Mouse (Mus musculus) common myeloid progenitor, adult 5-6 weeks (primary cell): ENCODE data around the gene Acsm5. TPM values are rescaled to one million over a fixed set of nuclear protein-coding genes. Genes with fewer than 3 reads are reported as not detected.
"Not testable (repeated sequence)": the region's sequence is repeated elsewhere in the genome, so short reads cannot be mapped to it uniquely, and the experiment has no call there.

Source experiments
- ATAC-seq: replicated peaks from 2 replicates; pipeline ENCODE4 v1.8.0; 2016; ENCODE audit warnings: low read depth, mild to moderate bottlenecking, moderate TSS enrichment, inconsistent platforms; ENCODE audit not compliant: poor library complexity, severe bottlenecking
- total RNA-seq: library from RNA; stranded (forward); fragments of 200-1000, 187-1606 nt; gene quantifications from 2 replicates; pipeline ENCODE4 v1.2.3, GENCODE M21; 2017

Gene Acsm5
- total RNA-seq, 1 experiment from 2014 or later: not detected

DNA sequence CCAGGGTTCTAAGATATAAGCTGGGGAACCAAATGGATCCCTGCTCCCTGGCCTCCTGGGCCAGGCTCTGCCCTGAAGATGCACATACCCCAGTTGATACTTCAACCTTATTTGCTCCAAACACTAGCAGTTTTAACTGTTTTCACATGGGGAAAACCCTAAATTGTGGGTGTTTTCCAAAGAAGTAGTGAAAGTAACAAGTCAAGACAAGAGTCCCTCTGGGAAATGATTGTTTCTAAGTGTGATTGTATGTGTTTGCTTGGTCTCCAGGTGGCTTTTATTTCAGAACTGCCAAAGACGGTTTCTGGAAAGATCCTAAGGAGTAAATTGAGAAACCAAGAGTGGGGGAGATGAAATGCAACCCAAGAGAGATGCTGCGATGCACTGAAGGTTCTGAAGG lies 23.2 kb downstream of the Acsm5 start:
- ATAC-seq: no peak

DNA sequence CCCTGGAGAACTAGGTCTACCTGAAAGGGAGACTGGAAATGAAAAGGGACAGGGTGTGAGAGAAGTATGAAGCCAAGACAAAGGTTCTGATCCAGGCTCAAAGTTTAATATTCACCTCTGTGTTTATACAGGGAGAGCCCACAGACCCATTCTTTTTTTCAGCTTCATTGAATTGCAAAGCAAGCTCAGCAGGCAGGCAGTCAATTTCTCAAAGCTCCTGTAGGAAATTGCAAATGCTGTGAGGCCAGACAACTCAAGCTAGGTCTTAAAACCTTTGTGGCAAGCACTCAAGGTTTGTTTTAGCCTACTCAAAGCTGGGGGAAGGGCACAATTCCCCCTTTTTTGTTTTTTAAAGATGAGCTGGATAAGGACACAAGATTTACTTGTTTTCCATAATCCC lies 26.3 kb downstream of the Acsm5 start:
- ATAC-seq: no peak

DNA sequence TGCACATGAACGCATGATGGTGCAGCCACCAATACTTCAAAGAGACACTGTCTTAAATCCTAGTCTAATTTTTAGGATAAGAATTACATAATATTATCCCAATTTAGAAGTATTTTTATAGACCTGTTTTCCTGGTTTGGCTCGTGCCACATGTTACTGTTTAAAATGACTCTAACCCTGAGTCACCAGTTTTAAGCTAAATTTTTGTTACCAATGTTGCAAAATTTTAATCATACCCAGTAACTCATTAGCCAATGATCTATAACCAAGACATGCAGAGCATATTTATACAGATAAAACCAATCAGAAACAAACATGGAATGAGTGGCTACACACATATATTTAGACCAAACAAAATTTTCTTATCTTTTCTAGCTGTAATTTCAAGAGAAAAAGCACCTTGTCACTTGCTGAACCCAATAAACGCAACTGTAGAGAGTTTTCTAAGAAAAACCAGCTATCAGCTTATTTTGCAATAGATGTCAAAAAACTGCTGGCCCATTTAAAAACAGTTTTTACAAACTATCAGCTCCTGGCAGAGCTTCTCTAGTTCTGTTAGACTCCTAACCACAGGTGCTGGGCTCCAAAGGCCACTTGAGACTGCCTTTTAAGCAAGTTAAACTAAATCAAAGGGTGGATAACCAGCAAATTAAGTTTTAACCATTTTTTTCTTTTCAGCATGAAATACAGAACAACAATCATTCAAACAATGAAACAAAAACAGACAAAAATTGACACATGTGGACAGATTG lies 31.4 kb downstream of the Acsm5 start:
- no peak for ATAC-seq

DNA sequence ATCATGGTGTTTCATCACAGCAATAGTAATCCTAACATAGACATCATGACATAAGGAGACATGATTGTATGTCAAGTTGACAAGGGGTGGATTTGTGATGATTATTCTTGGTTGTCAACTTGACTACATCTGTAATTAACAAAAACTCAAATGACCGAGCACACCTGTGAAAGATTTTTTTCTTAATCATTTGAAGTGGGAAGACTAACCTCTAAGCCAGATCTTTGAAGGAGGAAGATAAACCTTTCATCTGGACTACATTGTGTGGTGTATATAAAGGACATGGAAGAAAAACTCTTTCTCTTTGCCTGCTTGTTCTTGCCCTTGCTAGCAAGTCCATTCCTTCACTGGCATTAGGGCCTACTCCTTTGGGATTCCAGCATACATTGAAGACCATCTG lies 34.8 kb downstream of the Acsm5 start, which contains the start of gene Acsm2:
Acsm2 (plus strand) TSS at position 301 of the 400 bp plus-strand sequence.
- ATAC-seq: no peak

DNA sequence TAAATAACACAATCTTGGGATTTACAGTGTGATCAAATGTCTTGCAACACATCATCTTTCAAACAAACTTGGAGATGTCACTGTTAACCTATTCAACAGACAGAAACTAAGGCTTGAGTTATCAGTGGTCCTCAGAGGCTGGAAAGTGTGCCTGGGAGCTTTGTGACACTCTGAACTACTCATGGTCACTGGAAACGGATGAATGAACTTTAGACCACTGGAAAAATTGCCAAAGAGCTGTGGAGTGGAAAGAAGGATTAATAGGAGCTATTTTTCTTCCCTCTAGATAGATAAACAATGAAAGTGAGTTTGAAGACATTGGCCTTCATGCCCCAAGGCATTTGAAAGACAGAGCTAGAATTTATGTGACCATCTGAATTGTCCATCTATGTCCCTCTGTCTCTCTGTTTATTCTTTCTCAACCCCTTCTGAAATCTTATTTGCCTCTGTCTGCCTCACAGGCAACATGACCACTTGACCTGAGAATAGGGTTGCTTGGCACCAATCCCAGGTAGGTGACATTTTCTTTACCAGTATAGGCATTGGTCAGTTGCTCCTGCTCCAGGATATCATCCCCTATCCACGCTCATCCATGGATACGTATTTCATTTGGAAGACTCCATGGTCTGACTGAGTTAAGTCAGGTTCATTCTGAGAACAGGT lies 40.7 kb downstream of the Acsm5 start:
- no peak for ATAC-seq

DNA sequence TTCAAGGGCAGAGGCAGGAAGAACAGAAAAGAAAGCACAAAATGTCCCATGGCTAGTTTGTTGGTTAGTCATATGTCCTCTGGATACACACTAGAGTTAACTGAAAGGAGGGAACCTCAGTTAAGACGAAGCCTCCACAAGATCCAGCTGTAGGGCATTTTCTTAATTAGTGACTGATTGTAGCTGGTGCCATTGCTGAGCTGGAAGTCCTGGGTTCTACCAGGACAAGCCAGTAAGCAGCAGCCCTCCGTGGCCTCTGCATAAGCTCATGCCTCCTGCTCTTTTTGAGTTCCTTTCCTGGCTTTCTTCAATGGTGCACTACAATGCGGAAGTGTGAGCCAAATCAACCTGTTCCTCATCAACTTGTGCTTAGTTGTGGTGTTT lies 41.2 kb downstream of the Acsm5 start:
- ATAC-seq: no peak

DNA sequence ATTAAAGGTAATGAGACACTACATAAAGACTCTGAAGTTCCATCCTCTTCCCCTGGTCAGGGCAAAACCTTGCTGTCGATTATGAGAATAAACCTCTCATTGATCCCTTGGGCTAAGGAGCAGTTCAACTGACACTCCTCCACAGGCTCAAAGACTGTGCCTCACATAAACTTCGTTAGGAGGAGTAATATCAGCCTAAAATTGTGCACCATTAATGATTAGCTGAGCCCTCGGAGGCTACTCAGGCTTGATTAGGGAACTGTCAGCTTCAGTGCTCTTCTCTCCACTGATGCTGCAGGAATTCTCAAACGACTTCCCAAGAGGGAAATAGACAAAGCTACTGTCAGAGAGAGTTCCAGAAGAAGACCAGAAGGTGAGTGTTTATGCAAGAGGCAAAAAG lies 42.2 kb downstream of the Acsm5 start:
- ATAC-seq: no peak

DNA sequence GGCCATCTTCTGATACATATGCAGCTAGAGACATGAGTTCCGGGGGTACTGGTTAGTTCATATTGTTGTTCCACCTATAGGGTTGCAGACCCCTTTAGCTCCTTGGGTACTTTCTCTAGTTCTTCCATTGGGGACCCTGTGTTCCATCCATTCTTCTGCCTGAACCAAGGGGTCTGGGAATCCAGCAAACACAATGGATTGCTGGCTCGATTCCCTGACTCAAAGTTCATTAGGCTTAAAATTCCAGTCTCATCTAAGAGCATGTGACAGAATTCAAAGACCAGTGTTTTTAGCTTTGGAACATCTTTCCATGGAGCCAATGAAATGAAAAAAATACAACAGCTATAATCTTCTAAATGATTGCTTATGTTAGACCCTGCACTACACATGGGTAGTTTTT lies 43.2 kb downstream of the Acsm5 start:
- ATAC-seq: not testable (repeated sequence)

DNA sequence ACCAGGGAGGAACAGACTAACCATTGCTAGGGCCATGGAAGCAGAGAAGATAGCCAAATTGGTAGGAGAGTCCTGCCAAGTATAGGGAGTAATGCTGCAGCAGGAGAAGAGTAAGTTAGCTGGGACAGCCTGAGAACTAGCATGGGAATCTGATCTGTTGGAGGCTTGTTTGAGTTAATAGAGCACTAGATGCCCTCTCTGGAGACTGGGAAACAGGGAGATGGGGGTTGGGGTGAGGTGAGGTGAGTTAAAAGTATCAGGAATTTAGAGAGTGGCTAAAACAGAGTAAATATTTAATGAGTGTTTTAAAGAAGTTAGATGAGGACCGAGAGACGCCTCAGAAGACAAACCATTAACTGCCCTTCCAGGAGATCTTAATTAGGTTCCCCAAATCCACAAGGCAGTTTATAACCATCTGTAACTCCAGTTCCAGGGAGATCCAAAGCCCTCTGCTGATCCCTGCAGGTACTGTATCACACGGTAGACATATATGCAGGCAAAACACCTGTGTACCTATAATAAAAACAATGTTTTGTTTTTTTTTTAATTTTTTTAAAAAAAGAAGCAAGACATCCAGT lies 75.4 kb downstream of the Acsm5 start:
- no peak for ATAC-seq

Other genes starting within 250 kb of the Acsm5 start
- gene Gp2, start 60.2 kb upstream of the Acsm5 start, total RNA-seq: not detected in 2 replicates
- not detected in 2 replicates for gene Umod, start 40.2 kb upstream of the Acsm5 start, total RNA-seq
- not detected in 2 replicates for gene Pdilt, start 4.0 kb downstream of the Acsm5 start, total RNA-seq
- not detected in 2 replicates for gene Acsm2, start 34.9 kb downstream of the Acsm5 start, total RNA-seq
- not detected in 2 replicates for gene Acsm1, start 87.6 kb downstream of the Acsm5 start, total RNA-seq
- not detected in 2 replicates for gene Acsm4, start 170.6 kb downstream of the Acsm5 start, total RNA-seq
- 124 and 137 TPM in 2 replicates for gene Thumpd1, start 201.3 kb downstream of the Acsm5 start, total RNA-seq
- gene Acsm3, start 241.5 kb downstream of the Acsm5 start, total RNA-seq: 0.05 and 0.10 TPM in 2 replicates